Mouse (Mus musculus): ENCODE results near the gene Cobl. TPM values are rescaled to one million over a fixed set of nuclear protein-coding genes. Genes with fewer than 3 reads are reported as not detected.

The Cobl gene
- total and polyA plus RNA-seq, 2 experiments from 2014 or later: 11.5 to 17.4 TPM

- no peak for DNase-seq
- no peak overlapping the region for H3K27ac ChIP-seq (ENCODE audit: low read depth, low read length)
- H3K4me1 ChIP-seq (ENCODE audit: insufficient read depth): no peaks in the 10 kb centered on the region
- no peaks in the 10 kb centered on the region for H3K36me3 ChIP-seq (ENCODE audit: insufficient read depth)
- H3K27me3 ChIP-seq (ENCODE audit: insufficient read depth, low read length): no peaks in the 10 kb centered on the region
- H3K4me3 ChIP-seq (ENCODE audit: low read depth, low read length): no peak overlapping the region
- H3K9me3 ChIP-seq (ENCODE audit: low read length): no peaks in the 10 kb centered on the region
- WGBS: 16% methylated on average over 5 of the region's 5 CpGs
- TF ChIP-seq CTCF (IDR thresholded peaks at IDR 0.05; ENCODE audit: low read depth): 0 out of 2 replicates have a peak, but pooled peaks have one; percentile 3
- ATAC-seq: peak; percentile 88
- H3K4me2 ChIP-seq (ENCODE audit: low read depth): no peak overlapping the region
- H3K9ac ChIP-seq: no peak overlapping the region
Observed at GRCm38 (mm10) chr11:12367426-12368178, 97.2 kb downstream of the Cobl start.

- H3K27me3 ChIP-seq (ENCODE audit: insufficient read depth, low read length): no peaks in the 10 kb centered on the region
- peak; percentile 97 for ATAC-seq
- WGBS: 13% methylated on average over 2 of the region's 2 CpGs
Observed at GRCm38 (mm10) chr11:12359336-12360000, 105.3 kb downstream of the Cobl start.

GRCm38 (mm10) chr11:12358602-12359001 is 106.2 kb downstream of the Cobl start:
- no peak overlapping the region for H3K27ac ChIP-seq (ENCODE audit: low read depth, low read length)
- ATAC-seq (no peak), DNase-seq (no peak)
- no peaks in the 10 kb centered on the region for H3K4me1 ChIP-seq (ENCODE audit: insufficient read depth)
- no peak overlapping the region for H3K4me2 ChIP-seq (ENCODE audit: low read depth)
- H3K4me3 ChIP-seq (ENCODE audit: low read depth, low read length): no peak overlapping the region
- H3K9ac ChIP-seq: no peak overlapping the region
- WGBS: 77% methylated on average over 4 of the region's 4 CpGs
- TF ChIP-seq CTCF (IDR thresholded peaks at IDR 0.05; ENCODE audit: low read depth): no peak
- no peaks in the 10 kb centered on the region for H3K36me3 ChIP-seq (ENCODE audit: insufficient read depth)
- no peaks in the 10 kb centered on the region for H3K27me3 ChIP-seq (ENCODE audit: insufficient read depth, low read length)
- no peaks in the 10 kb centered on the region for H3K9me3 ChIP-seq (ENCODE audit: low read length)

More at GRCm38 (mm10) chr11:12359336-12360000, 105.3 kb downstream of the Cobl start:
- Histone ChIP-seq H3K27ac (ENCODE audit: low read depth, low read length) (no peak overlapping the region), H3K36me3 (ENCODE audit: insufficient read depth) (no peaks in the 10 kb centered on the region), H3K4me2 (ENCODE audit: low read depth) (no peak overlapping the region), H3K4me3 (ENCODE audit: low read depth, low read length) (no peak overlapping the region), H3K9ac (no peak overlapping the region), H3K4me1 (ENCODE audit: insufficient read depth) (no peaks in the 10 kb centered on the region), H3K9me3 (ENCODE audit: low read length) (no peaks in the 10 kb centered on the region)
- TF ChIP-seq CTCF (IDR thresholded peaks at IDR 0.05; ENCODE audit: low read depth): peak; percentile 82
- DNase-seq: peak; percentile 78

GRCm38 (mm10) chr11:12355681-12356080 is 109.1 kb downstream of the Cobl start:
- no peak for TF ChIP-seq CTCF (IDR thresholded peaks at IDR 0.05; ENCODE audit: low read depth)
- H3K9me3 ChIP-seq (ENCODE audit: low read length): no peaks in the 10 kb centered on the region
- no peak overlapping the region for H3K4me2 ChIP-seq (ENCODE audit: low read depth)
- H3K4me3 ChIP-seq (ENCODE audit: low read depth, low read length): no peak overlapping the region
- no peaks in the 10 kb centered on the region for H3K4me1 ChIP-seq (ENCODE audit: insufficient read depth)
- 74% methylated on average over 3 of the region's 3 CpGs for WGBS
- no peaks in the 10 kb centered on the region for H3K27me3 ChIP-seq (ENCODE audit: insufficient read depth, low read length)
- no peak for ATAC-seq
- H3K36me3 ChIP-seq (ENCODE audit: insufficient read depth): no peaks in the 10 kb centered on the region
- H3K9ac ChIP-seq: no peak overlapping the region
- no peak for DNase-seq
- no peak overlapping the region for H3K27ac ChIP-seq (ENCODE audit: low read depth, low read length)

- peak; percentile 59 for ATAC-seq
- Histone ChIP-seq H3K36me3 (ENCODE audit: insufficient read depth) (no peaks in the 10 kb centered on the region), H3K4me3 (ENCODE audit: low read depth, low read length) (no peak overlapping the region), H3K27me3 (ENCODE audit: insufficient read depth, low read length) (no peaks in the 10 kb centered on the region), H3K9me3 (ENCODE audit: low read length) (no peaks in the 10 kb centered on the region), H3K4me1 (ENCODE audit: insufficient read depth) (no peaks in the 10 kb centered on the region), H3K4me2 (ENCODE audit: low read depth) (no peak overlapping the region), H3K9ac (no peak overlapping the region), H3K27ac (ENCODE audit: low read depth, low read length) (no peak overlapping the region)
- TF ChIP-seq CTCF (IDR thresholded peaks at IDR 0.05; ENCODE audit: low read depth): no peak
- whole genome bisulfite sequencing: 50% methylated on average over 3 of the region's 3 CpGs
- peak; percentile 9 for DNase-seq
Observed at GRCm38 (mm10) chr11:12350986-12351546, 113.7 kb downstream of the Cobl start.

GRCm38 (mm10) chr11:12350086-12350485 is 114.7 kb downstream of the Cobl start:
- 100% methylated on average over 1 of the region's 1 CpGs for WGBS
- H3K36me3 ChIP-seq (ENCODE audit: insufficient read depth): no peaks in the 10 kb centered on the region
- H3K27ac ChIP-seq (ENCODE audit: low read depth, low read length): no peak overlapping the region
- no peaks in the 10 kb centered on the region for H3K27me3 ChIP-seq (ENCODE audit: insufficient read depth, low read length)
- H3K4me3 ChIP-seq (ENCODE audit: low read depth, low read length): no peak overlapping the region
- no peaks in the 10 kb centered on the region for H3K9me3 ChIP-seq (ENCODE audit: low read length)
- no peak for TF ChIP-seq CTCF (IDR thresholded peaks at IDR 0.05; ENCODE audit: low read depth)
- ATAC-seq (no peak), DNase-seq (no peak)
- no peaks in the 10 kb centered on the region for H3K4me1 ChIP-seq (ENCODE audit: insufficient read depth)
- no peak overlapping the region for H3K9ac ChIP-seq
- no peak overlapping the region for H3K4me2 ChIP-seq (ENCODE audit: low read depth)

- no peak for ATAC-seq
- WGBS: 76% methylated on average over 2 of the region's 2 CpGs
- Histone ChIP-seq H3K27ac (ENCODE audit: low read depth, low read length) (no peak overlapping the region), H3K27me3 (ENCODE audit: insufficient read depth, low read length) (no peaks in the 10 kb centered on the region), H3K9me3 (ENCODE audit: low read length) (no peaks in the 10 kb centered on the region), H3K4me2 (ENCODE audit: low read depth) (no peak overlapping the region), H3K4me3 (ENCODE audit: low read depth, low read length) (no peak overlapping the region), H3K4me1 (ENCODE audit: insufficient read depth) (no peaks in the 10 kb centered on the region), H3K9ac (no peak overlapping the region), H3K36me3 (ENCODE audit: insufficient read depth) (no peaks in the 10 kb centered on the region)
- no peak for DNase-seq
- no peak for TF ChIP-seq CTCF (IDR thresholded peaks at IDR 0.05; ENCODE audit: low read depth)
Observed at GRCm38 (mm10) chr11:12346486-12346885, 118.3 kb downstream of the Cobl start.
